Mouse (Mus musculus) embryonic stem cell, embryonic (primary cell): Measurements from ENCODE around the gene Osbpl9.

Source experiments
- CTCF ChIA-PET, 4 experiments: fragments of 300-600 bp in 2 of 4; fragments of 350-600 bp in 2 of 4; sonication (Branson Sonifier 250); formaldehyde crosslinking; loops; one replicate each; lab custom pipeline; 2022; ENCODE audit warnings: inconsistent platforms in 2 of 4; lab: Charles Lee
- POLR2A ChIA-PET, 4 experiments: fragments of 300-600 bp in 2 of 4; fragments of 350-600 bp in 2 of 4; sonication (Branson Sonifier 250); formaldehyde crosslinking; loops; one replicate each; lab custom pipeline; 2022; ENCODE audit warnings: antibody characterized with exemption in 4 of 4, inconsistent platforms in 1 of 4; lab: Charles Lee

Gene Osbpl9

DNA sequence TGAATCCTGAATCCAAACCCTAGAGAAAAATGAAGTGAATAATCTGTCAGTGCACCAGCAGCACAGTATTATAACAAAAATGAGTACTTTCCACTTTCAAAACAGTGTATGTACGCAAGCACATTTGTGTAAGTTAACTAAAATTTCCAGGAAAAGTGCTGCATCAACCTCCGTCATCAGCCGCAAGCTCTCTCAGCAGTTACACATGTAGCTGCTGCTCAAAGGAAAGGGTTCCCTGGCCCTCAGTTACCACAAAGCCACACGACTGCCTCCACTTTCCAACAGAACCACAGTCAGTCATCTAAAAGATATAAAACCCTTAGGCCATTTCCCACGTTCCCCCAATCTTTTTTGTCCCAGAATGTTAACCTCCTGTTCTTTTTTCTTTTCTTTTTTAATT is 99.5 kb downstream of the Osbpl9 start:
- POLR2A ChIA-PET: interaction anchor here in 2 of 4 experiments (0.7 to 1.3 kb wide), 3 partner anchors 16 to 41 kb away, joined by 3 to 5 read pairs (median 4); no protein-coding TSS in a partner anchor
- CTCF ChIA-PET: no interaction called here

DNA sequence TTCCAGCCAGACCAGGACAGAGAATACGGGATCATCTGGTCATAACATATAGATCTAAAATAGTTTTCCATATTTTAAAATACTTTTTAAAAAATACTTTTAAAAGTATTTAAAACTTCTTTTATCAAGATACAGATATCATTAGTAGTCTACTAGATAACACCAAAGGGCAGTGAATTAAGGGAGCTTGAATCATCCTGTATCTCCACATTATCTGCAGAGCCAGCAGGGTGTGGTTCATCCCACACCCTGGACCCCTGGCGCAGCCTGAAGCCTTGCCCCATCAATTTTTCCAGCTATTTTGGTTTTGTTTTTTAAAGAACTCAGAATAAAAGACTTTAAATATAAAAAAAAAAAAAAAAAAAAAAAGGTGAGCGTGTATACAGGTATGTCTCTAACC is 103.2 kb downstream of the Osbpl9 start:
- ChIA-PET POLR2A (interaction anchor here in 2 of 4 experiments (0.7 to 1.6 kb wide), 2 partner anchors 18 to 52 kb away, joined by 3 to 4 read pairs; no protein-coding TSS in a partner anchor), CTCF (interaction anchor here in 1 of 4 experiments (0.6 kb wide), 1 partner anchor 1673 kb away, joined by 10 read pairs; no protein-coding TSS in a partner anchor)

DNA sequence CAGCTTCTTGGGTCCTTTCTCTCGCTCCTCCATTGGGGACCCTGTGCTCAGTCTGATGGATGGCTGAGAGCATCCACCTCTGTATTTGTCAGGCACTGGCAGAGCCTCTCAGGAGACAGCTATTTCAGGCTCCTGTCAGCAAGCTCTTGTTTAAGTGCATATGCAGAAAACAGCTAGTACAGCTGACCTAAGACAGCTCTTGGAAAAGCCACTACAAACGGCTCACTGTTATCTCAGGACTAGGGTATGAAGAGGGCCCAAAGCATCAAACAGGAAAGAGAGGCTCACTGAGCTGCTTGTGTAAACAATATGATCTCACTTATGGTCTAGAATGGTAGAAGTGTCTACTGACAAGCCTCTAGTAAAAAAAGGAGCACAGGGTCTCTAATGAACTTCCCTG is 107.8 kb downstream of the Osbpl9 start:
- POLR2A ChIA-PET: interaction anchor here in 1 of 4 experiments (0.6 to 1.4 kb wide), 3 partner anchors 33 to 407 kb away, joined by 3 to 4 read pairs (median 4); no protein-coding TSS in a partner anchor
- CTCF ChIA-PET: no interaction called here

DNA sequence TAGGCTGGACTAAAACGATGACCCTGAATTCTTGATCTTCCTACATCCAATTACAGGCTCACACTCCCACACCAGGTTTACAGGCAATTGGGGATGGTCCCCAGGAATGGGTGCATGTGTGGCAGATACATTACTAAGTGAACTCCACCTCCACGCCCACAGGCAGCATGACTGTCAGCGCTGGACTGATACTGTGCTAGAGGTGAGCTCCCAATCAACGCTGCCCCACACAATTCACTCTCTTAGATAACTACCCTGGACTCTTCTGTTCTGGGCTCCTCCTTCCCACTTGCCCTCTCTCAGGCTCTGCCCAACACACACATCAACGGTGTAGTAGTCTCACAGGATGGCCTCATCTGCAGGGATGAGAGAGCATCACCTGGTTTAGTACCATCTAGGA is 109.7 kb downstream of the Osbpl9 start:
- CTCF ChIA-PET: no interaction called here
- POLR2A ChIA-PET: interaction anchor here in 1 of 4 experiments (0.7 kb wide), 1 partner anchor 206 kb away, joined by 3 read pairs; no protein-coding TSS in a partner anchor

DNA sequence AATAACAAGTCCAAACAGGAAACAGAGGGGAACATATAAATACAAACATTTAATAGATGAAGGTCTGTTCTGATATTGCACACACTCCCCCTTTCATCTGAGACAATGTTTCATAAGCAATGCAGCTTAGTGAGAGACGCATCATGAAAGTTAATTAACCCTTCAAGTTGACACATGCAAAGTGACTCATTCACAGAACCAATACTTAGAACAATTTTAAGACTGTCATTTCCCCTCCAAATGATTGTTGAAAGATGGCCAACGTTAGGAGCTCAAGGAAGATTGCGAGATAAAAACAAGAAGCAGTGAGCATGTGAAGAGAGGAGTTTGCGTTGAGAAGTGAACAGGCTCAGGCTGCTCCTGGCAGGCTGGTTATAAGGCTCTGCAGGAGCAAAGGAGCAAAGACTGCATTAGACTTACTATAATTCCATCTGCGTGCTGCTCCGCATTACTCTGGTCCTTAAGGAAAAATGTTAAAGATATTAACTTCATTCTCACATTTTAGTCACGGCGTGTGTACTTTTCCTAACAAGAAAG is 110.8 kb downstream of the Osbpl9 start:
- ChIA-PET CTCF (interaction anchor here in 1 of 4 experiments (0.7 kb wide), 1 partner anchor 1312 kb away, joined by 3 read pairs; no protein-coding TSS in a partner anchor), POLR2A (interaction anchor here in 1 of 4 experiments (1.2 kb wide), 1 partner anchor 10 kb away, joined by 3 read pairs; no protein-coding TSS in a partner anchor)

DNA sequence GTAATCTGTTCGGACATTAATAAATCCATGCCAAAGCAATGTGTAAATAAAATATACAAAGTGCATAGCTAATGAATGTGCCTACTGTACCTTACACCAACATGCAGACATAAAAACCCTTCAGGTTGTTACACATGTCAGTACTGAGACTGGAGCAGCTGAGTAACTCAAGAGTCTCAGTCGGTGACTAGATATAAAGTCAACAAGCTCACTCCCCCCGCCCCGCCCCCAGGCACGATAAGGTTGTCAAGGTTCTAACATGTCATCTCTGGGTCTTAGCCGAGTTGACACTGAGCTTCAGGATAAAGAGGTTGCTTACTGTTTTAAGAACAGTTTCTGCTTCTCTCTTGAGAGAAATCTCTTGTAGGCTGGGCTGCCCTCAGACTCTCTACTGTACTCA is 112.1 kb downstream of the Osbpl9 start:
- ChIA-PET CTCF (interaction anchor here in 3 of 4 experiments (0.6 to 0.8 kb wide), 5 partner anchors 45 to 1278 kb away, joined by 3 to 6 read pairs (median 4); no protein-coding TSS in a partner anchor), POLR2A (interaction anchor here in 3 of 4 experiments (0.6 to 2.0 kb wide), 9 partner anchors 10 to 207 kb away, joined by 3 to 7 read pairs (median 4); no protein-coding TSS in a partner anchor)

DNA sequence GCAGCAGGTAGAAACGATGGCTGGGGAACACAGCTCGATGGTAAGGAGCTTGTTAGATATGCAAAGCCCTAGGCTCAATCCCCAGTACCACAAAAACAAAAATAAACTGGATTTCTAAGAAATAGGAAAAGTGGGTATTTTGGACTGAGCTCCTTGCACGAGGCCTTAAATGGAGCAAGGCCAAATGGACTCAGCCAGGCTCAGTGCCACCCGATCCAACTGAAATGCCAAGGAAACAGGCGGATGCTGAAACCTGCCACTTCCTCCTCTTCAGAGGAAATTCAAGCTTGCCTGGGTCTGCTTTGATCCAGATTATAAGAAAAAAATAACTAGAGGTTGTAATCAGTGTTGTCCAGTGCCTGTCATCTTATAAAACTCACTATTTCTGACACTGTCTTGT is 112.9 kb downstream of the Osbpl9 start:
- POLR2A ChIA-PET: interaction anchor here in 3 of 4 experiments (0.6 to 2.0 kb wide), 11 partner anchors 12 to 208 kb away, joined by 3 to 7 read pairs (median 3); no protein-coding TSS in a partner anchor
- CTCF ChIA-PET: interaction anchor here in 2 of 4 experiments (0.6 to 0.8 kb wide), 4 partner anchors 9 to 58 kb away, joined by 3 to 8 read pairs (median 4); no protein-coding TSS in a partner anchor

DNA sequence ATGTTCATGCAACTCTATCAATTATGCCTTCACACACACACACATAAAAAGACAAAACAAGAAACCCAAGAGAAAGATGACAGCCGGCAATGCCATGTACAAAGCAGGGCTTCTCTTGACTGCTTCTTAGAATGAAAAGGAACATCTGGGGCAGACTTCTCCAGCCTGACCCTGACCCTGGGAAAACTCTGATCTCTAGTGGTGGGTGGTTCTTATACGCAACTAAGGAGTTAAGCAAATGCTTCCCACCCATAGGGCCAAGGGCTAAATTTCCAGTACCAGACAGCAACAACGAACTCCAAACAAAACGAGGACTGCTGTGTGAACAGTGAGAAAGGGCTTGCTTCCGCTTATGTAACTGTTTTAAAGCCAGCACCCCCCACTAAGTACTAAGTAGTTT is 122.0 kb downstream of the Osbpl9 start:
- POLR2A ChIA-PET: interaction anchor here in 1 of 4 experiments (0.6 kb wide), 2 partner anchors 15 to 341 kb away, joined by 3 read pairs; no protein-coding TSS in a partner anchor

DNA sequence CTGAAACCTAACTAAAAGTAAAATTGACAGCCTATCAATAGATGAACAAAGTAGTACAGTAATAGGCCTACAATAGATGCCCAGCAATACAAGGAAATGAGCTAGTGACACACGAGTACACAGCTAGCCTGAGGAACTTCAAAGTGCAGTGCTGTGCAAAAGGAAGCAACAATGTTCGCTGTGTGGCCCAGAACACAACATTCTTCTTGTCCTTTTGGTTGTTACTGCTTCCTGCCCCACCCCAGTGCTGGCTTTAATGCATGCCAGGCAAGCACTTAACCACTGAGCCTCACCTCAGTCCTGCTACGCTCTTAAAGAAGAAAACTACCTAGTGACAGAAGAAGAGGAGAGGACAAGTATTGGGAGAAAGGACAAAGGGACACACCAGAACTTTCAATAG is 122.4 kb downstream of the Osbpl9 start:
- ChIA-PET CTCF (interaction anchor here in 2 of 4 experiments (0.6 to 1.1 kb wide), 2 partner anchors 9 to 77 kb away, joined by 3 to 5 read pairs; no protein-coding TSS in a partner anchor), POLR2A (interaction anchor here in 1 of 4 experiments (0.6 to 1.8 kb wide), 3 partner anchors 15 to 342 kb away, joined by 3 to 5 read pairs (median 3); no protein-coding TSS in a partner anchor)

More for the DNA sequence above, 122.0 kb downstream of the Osbpl9 start:
- CTCF ChIA-PET: interaction anchor here in 2 of 4 experiments (0.6 to 1.1 kb wide), 2 partner anchors 9 to 77 kb away, joined by 3 to 5 read pairs; no protein-coding TSS in a partner anchor

- CTCF ChIA-PET: no interaction called here
- POLR2A ChIA-PET: interaction anchor here in 3 of 4 experiments (0.6 to 1.8 kb wide), 9 partner anchors 10 to 369 kb away, joined by 3 to 5 read pairs (median 3); partner anchors contain the start of gene Btf3l4 (in 1 of the 3)
Observed at GRCm38 (mm10) chr4:109078941-109079340, 123.1 kb downstream of the Osbpl9 start.

GRCm38 (mm10) chr4:109073296-109073695 is 128.8 kb downstream of the Osbpl9 start:
- POLR2A ChIA-PET: interaction anchor here in 3 of 4 experiments (0.6 to 3.1 kb wide), 15 partner anchors 8 to 194 kb away, joined by 3 to 19 read pairs (median 4); partner anchors contain the start of gene Rab3b (in 1 of the 3)
- CTCF ChIA-PET: interaction anchor here in 3 of 4 experiments (0.6 to 1.2 kb wide), 4 partner anchors 37 to 562 kb away, joined by 3 to 5 read pairs (median 3); no protein-coding TSS in a partner anchor

DNA sequence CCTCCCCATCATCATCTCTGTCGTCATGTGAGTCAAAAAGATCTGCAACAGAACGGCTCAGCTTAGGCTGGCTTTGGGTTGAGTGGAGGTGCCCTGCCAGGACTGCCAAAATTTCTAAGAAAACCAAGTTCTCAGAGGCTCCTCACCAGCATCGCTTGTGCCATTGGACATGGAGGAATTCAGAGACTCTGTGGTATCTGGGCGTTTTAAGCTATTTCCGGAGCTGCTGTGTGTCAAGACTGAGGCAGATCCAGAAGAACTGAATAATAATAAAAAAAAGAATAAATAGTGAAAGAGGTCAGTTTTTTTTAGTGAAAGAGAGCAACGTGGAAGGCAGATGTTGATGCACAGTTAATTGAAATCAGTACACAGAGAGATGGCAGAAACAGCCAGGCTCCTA is 129.2 kb downstream of the Osbpl9 start:
- ChIA-PET POLR2A (interaction anchor here in 3 of 4 experiments (0.6 to 3.1 kb wide), 15 partner anchors 8 to 196 kb away, joined by 3 to 19 read pairs (median 4); partner anchors contain the start of gene Rab3b (in 1 of the 3)), CTCF (interaction anchor here in 3 of 4 experiments (0.6 to 1.2 kb wide), 4 partner anchors 36 to 562 kb away, joined by 3 to 5 read pairs (median 3); no protein-coding TSS in a partner anchor)

DNA sequence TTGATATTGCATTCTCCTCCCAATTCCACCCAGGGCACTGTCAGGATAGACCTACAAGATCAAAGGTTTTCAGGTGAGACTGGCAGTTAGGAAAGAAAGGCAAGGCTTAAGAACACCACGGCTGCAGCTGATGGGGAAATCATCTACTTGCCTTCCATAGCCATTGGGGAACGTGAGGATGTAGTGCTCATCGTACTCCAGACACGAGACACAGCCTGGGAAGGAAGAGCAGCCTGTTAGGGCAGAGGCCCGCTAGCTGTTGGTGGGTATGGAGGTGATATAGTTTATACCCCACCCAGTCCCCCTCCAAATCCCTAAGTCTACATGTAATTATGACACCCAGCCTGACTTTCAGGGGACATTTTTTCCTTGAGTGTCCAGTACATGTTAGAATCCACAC is 136.4 kb downstream of the Osbpl9 start:
- ChIA-PET POLR2A (interaction anchor here in 2 of 4 experiments (0.8 to 0.9 kb wide), 2 partner anchors 9 to 137 kb away, joined by 3 to 4 read pairs; no protein-coding TSS in a partner anchor), CTCF (no interaction called here)

GRCm38 (mm10) chr4:109064941-109065340 is 137.1 kb downstream of the Osbpl9 start:
- ChIA-PET POLR2A (interaction anchor here in 3 of 4 experiments (0.7 to 0.9 kb wide), 6 partner anchors 8 to 137 kb away, joined by 3 to 8 read pairs (median 3); no protein-coding TSS in a partner anchor), CTCF (interaction anchor here in 1 of 4 experiments (0.6 to 0.7 kb wide), 2 partner anchors 95 to 264 kb away, joined by 3 to 4 read pairs; no protein-coding TSS in a partner anchor)

DNA sequence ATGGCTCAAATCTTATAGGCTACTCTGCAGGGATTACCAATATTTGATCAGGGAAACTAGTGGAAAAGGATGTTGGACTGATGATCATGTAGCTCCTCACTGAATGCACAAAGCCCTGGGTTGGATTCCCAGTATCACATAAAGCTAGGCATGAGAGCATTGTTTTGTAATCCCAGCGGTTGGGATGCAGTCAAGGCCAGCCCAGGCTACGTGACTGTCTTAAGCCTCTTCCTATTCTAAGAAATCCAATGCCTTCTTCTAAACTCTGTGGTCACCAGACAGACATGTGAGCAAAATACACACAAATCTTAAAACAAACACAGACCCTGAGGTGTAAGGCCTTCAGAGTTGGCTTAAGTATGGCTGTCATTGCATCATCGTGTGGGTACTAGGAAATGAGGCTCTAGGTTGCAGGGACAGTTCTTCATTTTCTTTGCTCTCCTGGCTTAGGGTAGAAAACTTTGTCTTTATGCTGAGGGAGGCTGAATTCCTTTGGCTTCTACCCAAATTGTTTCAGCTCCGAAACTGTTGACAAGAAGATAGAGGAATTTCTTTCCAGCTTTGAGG is 142.7 kb downstream of the Osbpl9 start:
- CTCF ChIA-PET: interaction anchor here in 2 of 4 experiments (0.6 to 1.6 kb wide), 2 partner anchors 23 to 1488 kb away, joined by 3 to 5 read pairs; no protein-coding TSS in a partner anchor
- POLR2A ChIA-PET: interaction anchor here in 1 of 4 experiments (1.3 to 4.9 kb wide), 2 partner anchors 9 to 13 kb away, joined by 4 to 19 read pairs; no protein-coding TSS in a partner anchor

- CTCF ChIA-PET: interaction anchor here in 1 of 4 experiments (1.2 kb wide), 1 partner anchor 90 kb away, joined by 4 read pairs; no protein-coding TSS in a partner anchor
- POLR2A ChIA-PET: interaction anchor here in 2 of 4 experiments (0.7 to 1.0 kb wide), 4 partner anchors 10 to 261 kb away, joined by 3 to 5 read pairs (median 4); no protein-coding TSS in a partner anchor
Observed at GRCm38 (mm10) chr4:109057640-109058039, 144.4 kb downstream of the Osbpl9 start.

DNA sequence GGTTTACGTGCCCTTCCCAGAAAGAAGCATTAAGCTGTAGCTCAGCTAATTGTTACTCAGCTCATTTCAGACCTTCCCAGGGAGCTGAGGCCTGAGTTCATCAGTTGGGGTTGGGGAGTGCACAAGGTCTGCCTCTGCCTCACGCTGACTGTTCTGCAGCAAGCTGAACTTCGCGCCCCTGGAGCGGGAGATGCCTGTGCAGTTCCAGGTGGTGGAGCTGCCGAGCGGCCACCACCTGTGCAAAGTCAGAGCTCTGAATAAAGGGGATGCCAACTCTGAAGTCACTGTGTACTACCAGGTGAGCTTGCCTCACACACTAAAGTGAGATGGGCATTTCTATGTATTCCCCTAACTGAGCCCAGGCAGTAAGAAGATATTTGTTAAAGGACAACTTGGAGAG is 145.7 kb downstream of the Osbpl9 start:
- ChIA-PET CTCF (interaction anchor here in 3 of 4 experiments (0.6 to 1.2 kb wide), 4 partner anchors 20 to 782 kb away, joined by 3 to 5 read pairs (median 3); no protein-coding TSS in a partner anchor), POLR2A (interaction anchor here in 2 of 4 experiments (0.8 to 1.3 kb wide), 4 partner anchors 9 to 50 kb away, joined by 3 to 4 read pairs (median 3); no protein-coding TSS in a partner anchor)
